Mouse (Mus musculus): ENCODE measurements around the gene Piezo1.

GRCm38 (mm10) chr8:122460524-122461472 lies 90.3 kb downstream of the Piezo1 start, which contains the start of gene Snai3:
- no peak for TF ChIP-seq CTCF (IDR thresholded peaks at IDR 0.05; ENCODE audit: control insufficient read depth, insufficient read depth, insufficient replicate concordance, low read depth, low read length)
- TF ChIP-seq POLR2A (IDR thresholded peaks at IDR 0.05; ENCODE audit: control insufficient read depth, low read depth, low read length), result no peak

Measured in testis, adult 2 months (tissue).